Mouse (Mus musculus): ENCODE measurements around the gene Hepacam.

- no peak for TF ChIP-seq CTCF (IDR thresholded peaks at IDR 0.05; ENCODE audit: low read depth, low read length)
- TF ChIP-seq POLR2A (IDR thresholded peaks at IDR 0.05; ENCODE audit: extremely low read depth, insufficient read depth, low read length) = no peak
Observed at GRCm38 (mm10) chr9:37347184-37347987, 19.8 kb upstream of the Hepacam start.

All from liver, adult 2 months (tissue).